Mouse (Mus musculus): ENCODE measurements at regions not wholly inside any gene's neighbourhood (a gene's known extent, or its start where the extent isn't known, plus 50 kb on each side); places are given as distances from the start of the nearest gene placed in this dataset.

DNA sequence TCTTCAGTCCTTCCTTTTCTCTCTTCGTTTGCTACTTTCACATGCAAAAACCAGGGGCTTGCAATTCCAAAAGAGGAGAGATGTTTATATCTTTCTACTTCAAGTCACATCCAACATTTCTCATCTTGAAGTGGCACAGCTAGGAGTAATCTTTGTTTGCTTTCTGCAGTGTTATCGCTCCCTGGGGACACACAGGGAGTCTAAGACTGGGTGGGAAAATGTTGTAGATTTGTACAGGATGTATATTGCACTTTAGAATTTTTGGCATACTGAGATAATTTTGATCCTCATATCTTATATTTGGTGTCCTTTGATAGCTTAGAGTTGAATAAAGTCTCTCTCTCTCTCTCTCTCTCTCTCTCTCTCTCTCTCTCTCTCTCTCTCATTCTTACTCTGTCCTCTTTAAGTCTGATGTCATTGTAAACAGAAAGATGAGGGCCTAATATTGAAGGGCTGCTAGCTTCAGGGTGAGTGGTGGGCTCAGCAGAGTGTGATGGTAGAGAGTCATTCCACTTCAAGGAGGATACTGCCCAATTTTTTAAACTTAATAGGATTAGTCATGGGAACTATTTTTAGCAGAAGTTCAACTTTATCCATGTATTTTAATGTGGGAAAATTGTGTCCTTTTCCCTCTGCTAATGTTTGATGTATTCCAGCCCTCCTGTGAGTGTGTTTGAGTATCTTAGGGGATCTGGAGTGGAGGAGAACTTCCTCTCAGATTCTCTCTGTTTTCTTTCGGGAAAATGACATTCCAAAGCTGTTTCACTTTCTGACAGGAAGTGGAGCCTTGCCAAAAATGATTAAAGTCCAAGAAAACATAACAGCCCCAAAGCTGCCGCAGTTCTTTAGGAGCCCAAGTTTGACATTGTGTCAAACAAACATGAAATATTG lies 397.3 kb upstream of the Zeb2 start:
- no peak for DNase-seq (ENCODE audit: low read depth, low spot score)

DNA sequence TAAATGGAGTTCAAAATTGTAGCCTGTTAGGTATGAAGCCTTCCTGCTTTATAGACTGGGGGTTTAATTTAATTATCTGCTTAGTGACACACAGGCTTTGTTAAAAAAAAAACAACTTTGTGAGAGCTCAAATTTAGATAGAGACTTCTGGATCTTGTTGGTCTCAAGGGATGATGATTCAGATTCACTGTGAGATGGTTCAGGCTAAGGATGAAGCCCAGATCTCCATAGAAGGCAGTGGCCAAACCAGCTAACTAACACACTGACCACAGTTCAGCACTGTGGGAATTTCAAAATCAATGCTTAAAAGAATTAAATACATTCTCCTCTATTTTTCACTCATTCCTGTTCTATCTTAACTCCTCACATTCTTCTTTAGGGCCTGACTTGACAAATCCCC lies 395.7 kb upstream of the Zeb2 start:
- no peak for DNase-seq (ENCODE audit: low read depth, low spot score)

DNA sequence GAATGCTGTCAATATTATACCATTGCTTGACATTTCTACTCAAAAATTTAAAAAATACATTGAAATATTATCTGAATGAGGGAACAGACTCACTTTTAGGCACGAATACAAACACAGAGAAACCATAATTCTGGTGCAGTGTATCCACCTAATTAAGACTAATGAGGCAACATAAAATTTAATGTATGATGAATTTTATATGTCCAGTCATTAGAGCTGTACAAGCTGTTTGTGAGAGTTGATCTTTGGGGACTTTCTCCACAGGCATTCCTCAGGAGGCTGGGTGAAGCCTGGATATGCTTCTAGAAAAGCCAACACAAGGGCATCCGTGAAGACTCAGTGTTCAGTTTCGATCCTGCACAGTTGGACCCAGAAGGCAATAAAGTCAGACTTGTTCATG lies 394.6 kb upstream of the Zeb2 start:
- no peak for DNase-seq (ENCODE audit: low read depth, low spot score)

DNA sequence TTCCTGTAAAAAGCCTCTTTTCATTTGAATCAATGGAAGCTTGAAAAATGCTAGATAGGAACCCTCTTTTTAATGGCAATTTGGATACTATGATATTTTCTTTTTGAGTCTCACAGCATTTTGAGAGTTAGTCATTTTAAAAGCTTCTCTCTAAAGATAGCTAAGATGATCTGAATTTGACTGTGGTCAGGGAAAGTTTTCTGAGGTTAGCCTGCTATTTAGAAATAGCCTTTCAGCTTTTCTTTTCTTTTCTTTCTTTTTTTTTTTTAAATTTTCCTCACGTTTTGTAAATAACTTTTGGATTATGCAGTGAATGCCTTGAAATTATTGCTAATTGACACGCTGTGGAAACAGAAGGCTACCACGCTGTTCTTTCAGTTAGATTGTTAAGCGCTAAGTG lies 387.3 kb upstream of the Zeb2 start:
- DNase-seq (ENCODE audit: low read depth, low spot score) = no peak

DNA sequence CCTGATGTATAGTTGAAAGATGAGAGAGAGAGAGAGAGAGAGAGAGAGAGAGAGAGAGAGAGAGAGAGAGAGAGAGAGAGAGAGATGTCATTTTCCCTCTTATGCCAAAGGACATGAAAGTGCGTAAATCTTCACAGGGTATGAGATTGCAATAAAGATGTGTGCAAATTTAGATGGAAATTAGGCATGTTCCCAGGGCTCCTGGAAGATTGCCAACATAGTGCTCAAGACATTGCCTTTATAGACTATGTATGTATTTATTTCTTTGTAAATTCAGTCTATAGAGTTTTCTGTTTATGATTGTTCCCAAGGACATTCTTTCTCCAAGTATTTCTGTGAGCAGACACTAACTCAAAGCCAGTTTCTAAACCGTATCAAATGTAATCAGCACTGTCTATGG lies 376.5 kb upstream of the Zeb2 start:
- DNase-seq (ENCODE audit: low read depth, low spot score) = no peak

DNA sequence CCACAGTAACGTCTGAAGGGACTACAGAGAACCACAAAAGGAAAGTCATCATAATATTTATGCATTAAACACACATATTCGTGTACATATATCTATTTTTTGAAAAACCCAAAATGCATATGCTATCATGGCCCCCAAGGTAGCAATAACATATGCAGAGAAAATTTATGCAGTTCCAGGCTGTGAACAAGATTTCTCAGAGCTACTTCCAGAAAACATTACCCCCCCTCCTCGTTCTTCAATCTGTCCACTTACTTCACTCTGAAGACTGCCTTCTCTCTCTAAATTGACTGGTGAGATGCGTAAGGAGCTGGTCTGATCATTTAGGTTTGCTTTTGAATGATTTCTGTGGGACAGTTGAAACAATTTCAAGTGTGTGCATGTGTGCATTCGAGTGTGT lies 369.3 kb upstream of the Zeb2 start:
- DNase-seq (ENCODE audit: low read depth, low spot score) = no peak

DNA sequence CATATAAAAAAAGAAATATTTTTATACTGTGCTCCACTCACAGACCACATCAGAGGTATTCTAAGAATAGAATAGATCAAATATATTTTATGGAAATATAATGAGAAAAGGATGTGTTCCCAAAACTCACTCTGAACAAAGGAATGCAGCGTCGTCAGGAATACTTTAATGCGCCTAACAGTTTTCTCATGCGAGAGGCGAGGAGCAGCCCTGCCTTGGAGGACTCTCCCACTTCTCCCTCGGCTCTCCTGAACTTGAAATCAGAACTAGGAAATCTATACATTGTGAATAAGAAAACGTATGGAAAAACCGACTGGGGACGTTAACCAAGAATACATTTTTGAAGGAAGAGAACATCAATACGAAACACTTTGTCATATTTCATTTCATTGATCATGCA lies 368.3 kb upstream of the Zeb2 start:
- DNase-seq (ENCODE audit: low read depth, low spot score) = no peak

DNA sequence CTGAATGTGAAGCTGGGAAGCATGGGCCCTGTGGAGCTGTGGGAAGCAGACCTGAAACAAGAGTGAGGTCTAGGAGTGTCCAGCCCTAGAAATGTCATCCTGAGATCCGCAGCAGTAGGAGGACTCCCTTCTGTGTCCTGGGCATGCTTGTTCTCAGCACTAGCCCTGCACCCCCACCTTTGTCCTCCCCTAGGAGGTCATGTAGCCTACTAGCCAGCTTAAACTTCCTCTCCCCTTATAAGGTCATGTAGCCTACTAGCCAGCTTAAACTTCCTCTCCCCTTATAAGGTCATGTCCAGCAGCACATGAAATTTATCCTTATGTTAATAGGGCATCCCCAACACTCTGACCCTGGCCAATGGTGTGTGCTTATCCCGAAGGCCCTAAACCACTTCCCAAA lies 363.5 kb upstream of the Zeb2 start:
- DNase-seq (ENCODE audit: low read depth, low spot score) = no peak

DNA sequence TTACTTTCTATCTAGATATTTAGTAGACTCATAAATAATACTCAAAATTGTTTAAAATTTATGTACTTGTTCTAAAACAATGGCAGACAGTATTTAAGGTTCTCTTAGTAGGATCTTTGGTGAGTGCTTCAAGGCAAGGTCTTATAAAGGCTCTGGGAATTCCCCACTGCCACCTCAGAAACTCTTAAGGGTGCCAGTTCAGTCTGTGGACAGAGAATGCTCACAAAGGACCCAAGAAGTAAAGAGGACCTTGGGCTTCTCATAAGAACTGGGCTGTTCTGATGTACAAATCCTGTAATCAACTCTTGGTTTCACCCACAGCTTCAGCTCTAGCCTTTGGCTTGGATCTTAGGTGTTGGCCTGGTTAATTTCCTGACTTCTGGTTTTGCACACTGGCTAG lies 358.8 kb upstream of the Zeb2 start:
- no peak for DNase-seq (ENCODE audit: low read depth, low spot score)

DNA sequence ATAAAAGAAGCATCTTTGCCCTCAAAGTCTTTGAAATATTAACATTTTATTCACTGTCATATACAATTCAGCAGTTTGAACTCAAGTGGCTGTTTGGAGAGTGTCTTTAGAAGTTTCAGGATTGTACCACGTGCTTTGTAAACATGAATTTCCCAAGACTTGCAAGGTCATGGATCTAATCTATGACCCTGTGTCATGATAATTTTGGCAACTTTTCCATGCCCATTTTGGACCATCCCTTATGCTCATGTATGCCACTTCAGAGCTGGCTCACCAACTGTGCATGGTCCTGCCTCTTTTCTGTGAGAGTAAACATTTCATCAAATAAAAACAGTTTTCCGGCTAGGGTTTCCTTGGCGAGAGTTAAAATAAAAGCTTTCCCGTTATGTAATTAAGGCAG lies 347.1 kb upstream of the Zeb2 start:
- DNase-seq (ENCODE audit: low read depth, low spot score) = no peak

DNA sequence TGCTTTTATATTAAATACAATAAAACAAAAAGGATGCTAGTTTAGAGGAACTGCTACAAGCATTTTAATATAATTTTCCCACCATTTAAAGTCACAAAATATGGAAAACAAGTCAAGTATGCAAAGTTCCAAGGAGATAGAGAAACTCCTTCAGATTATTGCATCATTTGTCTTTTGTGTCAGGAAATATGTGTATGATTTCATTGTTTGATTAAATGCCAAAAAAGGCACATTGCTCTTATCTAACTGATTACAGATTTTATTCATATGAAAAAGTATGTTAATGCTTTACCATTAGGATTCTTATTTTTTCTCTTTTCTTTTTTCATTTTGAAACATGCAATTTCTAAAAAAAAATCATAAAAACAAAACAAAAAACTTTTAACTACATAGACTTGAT lies 342.2 kb upstream of the Zeb2 start:
- DNase-seq (ENCODE audit: low read depth, low spot score) = no peak

DNA sequence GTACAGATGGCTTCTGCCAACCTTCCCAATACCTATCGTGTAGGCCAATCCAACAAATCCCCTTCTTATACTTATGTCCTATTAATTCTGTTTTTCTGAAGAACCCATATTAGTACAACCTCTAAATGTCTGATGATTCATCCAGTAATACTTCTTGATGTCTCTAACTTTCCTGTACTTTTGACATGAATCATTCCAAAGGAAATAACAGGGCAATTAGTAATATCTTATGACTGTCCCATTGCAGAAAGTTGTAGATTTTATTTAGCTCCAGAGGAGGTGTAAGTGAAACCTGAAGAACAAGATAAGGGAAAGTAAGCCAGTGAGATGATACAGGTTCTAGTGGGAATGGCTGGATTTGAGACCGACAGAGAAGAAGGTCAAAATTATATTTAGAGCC lies 337.6 kb upstream of the Zeb2 start:
- no peak for DNase-seq (ENCODE audit: low read depth, low spot score)

DNA sequence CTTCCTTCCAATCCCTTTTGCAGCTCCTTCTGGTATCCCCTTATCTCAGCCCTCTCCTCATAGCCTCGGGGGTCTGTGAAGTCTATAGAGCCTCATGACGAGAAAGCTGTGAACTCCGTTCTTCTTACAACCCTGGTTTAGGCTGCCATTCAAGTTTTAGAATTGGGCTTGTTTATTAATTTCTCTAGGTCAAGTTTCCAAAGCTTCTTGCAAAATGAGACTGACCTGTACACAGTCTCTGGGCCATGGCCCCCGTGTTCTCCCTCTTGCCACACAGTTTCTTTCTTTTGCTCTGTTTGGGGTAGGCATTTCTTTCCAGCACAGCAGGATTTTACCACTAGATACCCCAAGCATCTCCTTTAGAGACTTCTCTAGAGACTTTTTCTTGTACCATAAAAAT lies 322.0 kb upstream of the Zeb2 start:
- no peak for DNase-seq (ENCODE audit: low read depth, low spot score)

DNA sequence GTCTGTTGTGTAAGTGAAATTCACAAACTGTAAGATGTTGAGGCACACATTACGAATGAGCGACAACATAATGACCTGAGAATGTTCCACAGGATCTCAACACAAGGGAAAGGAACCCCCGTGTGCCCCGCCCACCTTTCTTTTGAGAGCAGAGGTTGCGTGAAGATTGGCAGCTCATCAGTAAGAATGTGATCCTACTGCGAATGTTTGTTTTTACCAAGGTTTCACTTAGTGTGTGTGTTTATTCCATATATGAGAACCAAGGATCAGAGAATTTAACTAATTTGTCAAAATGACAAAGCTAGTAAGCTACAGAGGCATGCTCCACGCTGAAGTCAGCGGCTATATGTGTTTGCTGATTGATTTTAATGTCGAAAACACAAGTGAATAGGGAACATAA lies 321.5 kb upstream of the Zeb2 start:
- no peak for DNase-seq (ENCODE audit: low read depth, low spot score)

DNA sequence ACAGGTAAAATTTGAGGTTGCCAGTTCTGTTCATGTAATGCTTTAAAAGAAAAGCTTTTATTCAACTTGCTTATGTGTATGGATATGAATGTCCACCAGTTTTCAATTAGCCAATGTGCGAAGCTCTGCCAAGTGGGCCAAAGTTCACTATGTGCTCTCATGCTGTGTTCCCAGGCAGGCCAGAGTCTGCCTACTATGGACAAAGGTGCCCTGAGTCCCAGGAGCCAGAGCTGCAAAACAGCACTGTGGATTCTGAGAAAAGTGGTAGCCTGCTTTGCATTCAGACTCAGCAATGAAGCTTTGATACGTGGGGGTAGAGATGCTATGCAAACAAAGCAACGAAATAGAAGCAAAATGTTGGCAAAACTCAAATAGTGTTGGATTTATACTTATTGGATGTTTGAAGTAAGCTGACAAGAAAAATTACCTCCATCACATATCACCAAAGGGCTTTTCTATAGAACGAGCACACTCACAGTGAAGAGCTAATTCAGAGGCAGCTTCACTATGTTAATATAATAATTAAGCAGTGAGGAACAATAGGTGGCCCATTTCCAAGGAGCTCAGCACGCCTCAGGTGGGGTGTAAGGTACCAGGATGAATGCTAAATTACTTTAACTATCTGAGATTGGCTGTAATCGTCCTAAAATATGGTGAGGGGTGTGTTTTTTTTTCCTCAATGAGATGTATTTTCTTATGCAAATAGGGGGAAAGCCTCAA lies 318.2 kb upstream of the Zeb2 start:
- no peak for DNase-seq (ENCODE audit: low read depth, low spot score)

DNA sequence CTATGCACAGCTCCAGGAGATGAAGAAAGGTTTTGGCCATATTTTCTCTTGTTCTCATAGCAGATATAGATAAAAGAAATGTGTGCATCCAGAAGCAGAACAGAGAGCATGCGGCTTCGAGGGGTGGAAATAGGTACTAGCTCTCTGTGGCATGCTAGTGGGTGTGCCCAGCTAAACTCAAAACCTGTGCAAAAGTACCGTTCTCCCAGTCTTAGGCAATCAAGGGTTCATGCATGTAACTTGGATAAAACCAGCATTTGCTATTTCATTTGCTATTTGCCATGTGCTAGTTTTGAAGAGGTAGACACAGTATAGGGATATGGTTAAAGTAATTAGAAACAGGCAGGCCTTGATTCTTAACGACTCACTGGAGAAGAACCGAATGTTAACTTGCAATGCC lies 317.6 kb upstream of the Zeb2 start:
- no peak for DNase-seq (ENCODE audit: low read depth, low spot score)

DNA sequence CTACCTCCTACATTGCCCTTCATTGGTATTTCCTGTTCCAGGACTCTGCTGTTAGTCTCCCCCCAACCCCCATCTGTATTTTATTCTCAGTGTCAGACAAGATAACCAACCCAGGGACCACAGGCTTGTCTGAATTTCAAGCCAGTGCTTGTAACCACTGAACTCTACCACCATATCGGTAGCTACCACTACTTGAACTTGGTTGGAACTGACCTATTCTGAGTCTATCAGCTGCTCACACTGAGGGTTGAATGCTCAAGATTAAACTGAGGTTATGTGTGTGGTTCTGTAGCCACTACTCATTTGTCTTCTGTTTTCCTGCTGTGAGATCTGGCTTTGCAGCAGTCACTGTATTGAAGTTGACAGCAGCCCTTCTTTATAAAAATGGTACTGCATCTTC lies 317.0 kb upstream of the Zeb2 start:
- DNase-seq (ENCODE audit: low read depth, low spot score) = no peak

DNA sequence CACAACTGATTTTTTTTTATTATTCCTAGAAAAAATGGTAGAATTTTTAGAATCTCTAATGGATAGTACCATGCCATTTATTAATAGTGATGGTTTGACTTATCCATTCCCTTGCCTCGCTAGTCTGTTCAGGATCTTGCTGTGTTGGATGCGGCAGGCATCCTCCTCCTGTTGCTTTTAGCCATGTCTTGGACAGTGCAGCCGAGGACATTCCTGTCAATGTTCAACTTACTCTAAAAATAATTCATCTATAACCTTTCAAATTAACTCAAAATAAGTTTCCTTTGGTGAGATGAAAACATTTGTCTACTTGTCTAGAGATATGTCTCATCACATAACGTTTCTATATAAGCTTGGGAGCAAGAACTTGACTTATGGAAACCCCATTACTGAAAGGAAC lies 314.2 kb upstream of the Zeb2 start:
- no peak for DNase-seq (ENCODE audit: low read depth, low spot score)

DNA sequence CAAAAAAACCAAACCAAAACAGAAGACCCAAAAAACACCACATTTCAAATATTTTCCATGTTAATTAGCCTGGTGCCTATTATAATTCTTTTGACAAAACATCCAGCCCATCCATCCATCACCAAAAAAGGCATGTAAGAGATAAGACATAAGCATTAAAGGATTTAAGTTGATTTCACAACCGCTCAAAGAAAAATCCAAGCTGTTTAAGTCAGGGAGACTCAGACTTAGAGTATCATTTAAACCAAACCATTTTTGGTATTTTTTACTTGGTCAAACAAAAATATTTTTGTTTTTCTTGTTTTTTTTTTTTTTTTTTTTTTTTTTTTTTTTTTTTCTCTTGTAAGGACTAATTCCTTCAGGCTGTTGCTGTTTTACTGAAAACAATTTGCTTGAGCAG lies 304.6 kb upstream of the Zeb2 start:
- DNase-seq (ENCODE audit: low read depth, low spot score) = no peak

DNA sequence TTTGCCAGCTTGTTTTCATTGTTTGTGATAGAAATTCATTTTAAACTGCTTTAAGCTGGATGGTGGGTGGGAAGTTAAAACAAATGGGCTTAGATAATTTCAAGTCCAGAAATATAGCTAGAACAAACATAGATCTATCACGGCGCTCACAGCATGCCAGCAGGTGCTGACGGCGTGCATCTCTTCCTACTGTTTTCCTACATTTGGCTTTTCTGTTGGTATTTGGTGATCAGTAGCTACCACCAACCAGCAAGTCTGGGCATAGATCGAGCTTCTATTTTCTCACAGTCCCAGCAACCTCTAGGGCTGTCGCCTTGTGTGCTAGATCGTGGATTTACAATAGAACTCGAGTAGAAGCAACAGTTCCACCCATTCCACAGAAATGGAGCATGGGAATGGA lies 290.9 kb upstream of the Zeb2 start:
- DNase-seq (ENCODE audit: low read depth, low spot score) = no peak

DNA sequence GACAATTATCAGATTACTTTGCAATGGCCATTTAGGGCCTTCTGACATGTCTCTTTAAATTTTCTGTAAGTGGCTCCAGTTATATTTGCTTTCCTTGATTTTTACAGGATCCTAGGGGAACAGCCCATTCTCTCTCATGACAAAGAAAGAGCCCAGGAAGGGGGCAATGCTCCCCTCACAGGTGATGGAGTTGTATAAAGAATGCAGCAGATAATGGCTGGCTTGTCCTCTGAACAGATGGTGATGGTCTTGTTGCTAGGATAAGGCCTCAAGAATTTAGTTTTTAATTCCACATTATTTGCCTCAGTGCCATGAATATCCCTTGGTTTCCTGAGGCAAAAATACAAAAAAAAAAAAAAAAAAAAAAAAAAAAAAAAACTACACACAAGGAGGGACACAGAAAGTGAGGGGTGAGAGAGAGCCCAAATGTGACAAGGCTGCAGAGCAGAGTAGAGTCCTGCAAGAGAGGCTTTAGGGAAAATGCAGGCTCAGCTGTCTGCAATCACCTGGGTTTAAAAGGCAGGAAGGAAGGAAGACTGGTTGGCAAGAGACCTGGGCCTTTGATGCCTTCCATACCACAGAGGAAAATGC lies 272.8 kb upstream of the Zeb2 start:
- DNase-seq (ENCODE audit: low read depth, low spot score) = no peak

DNA sequence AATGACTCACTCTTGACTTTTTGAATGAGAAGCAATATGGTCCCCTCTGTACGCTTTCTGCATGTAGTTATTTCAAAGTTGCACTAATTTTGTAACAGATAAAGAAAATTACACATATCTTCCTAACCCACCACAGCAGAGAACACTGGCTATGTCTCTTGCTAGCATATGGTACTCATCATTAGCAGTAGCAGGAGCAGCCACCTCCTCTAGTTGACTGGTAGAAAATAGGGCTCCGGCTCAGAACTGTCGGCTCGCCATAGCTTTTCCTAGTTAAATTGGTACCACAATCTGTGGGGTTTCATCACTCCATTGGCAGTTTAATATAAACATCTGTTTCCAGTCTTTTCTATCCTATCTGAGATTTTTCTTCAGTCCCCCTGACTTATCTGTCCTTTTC lies 254.1 kb upstream of the Zeb2 start:
- no peak for DNase-seq (ENCODE audit: low read depth, low spot score)

DNA sequence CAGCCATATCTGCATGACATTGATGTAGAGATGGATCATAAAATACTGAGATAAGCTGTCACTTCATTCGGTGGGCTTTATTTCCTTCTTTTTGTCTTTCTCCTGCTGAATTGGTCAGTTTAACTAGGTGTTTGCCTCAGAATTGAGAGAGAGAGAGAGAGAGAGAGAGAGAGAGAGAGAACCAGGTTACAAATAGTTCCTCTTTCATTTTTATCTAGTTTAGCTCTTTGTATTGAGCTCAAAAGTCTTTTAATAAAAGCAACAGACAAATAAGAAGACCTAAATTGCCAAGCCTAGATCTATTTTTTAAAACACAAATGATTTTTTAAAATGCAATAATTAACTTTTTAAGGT lies 253.4 kb upstream of the Zeb2 start:
- DNase-seq (ENCODE audit: low read depth, low spot score) = no peak

All from ES-CJ7 (cell line).